8 mouse cellular contexts compared by ENCODE assay signal in the genomic region with DNA sequence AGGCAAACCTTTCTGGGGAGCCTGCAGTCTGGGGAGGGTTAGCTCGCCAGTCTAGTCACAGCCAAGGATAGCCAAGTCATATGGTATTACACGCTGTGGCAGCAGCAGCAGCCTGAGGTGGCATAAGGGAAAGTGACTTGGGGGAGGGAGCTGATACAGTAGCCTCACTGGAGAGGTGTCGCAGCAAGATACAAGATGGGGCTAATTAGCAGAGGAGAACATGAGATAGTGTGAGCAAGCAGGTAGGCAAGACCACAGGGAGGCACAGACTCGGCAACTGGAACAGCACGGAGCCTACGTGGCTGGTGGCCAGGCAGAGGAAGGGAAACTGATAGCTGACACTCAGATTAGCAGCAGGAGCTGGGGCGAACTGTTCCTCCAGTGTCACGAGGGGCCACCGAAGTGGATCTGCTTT. TPM values are rescaled to one million over a fixed set of nuclear protein-coding genes. Genes with fewer than 3 reads are reported as not detected.
DNase-seq lines count a peak whose midpoint lies in the region; ATAC-seq and TF ChIP-seq lines count a peak whose summit lies in the region.
"Had no signal": no experiment of that assay in that cellular context is flagged by ENCODE, and none has a peak within 500 bp of the region (broad histone marks: within the 10 kb centered on the region; RNA-seq: fewer than 3 reads in every experiment).

No protein-coding gene starts in this region.

- TF ChIP-seq CTCF in lung, embryonic 14.5 days (IDR thresholded peaks at IDR 0.05; ENCODE audit: low read depth) = no peak

- H3K9me3 ChIP-seq in lung, embryonic 14.5 days (ENCODE audit: low read depth, low read length) = no peaks in the 10 kb centered on the region
- no peaks in the 10 kb centered on the region for H3K9me3 ChIP-seq in embryonic facial prominence, embryonic 14.5 days (ENCODE audit: control insufficient read depth, low read length)
- H3K9me3 ChIP-seq in heart, embryonic 13.5 days = no peaks in the 10 kb centered on the region
- no peaks in the 10 kb centered on the region for H3K9me3 ChIP-seq in intestine, embryonic 15.5 days
- H3K9me3 ChIP-seq: limb, embryonic 13.5 days had no signal

- no peak overlapping the region for H3K9ac ChIP-seq in lung, embryonic 14.5 days
- no peak overlapping the region for H3K9ac ChIP-seq in embryonic facial prominence, embryonic 14.5 days (ENCODE audit: low read depth, low read length)
- no peak overlapping the region for H3K9ac ChIP-seq in heart, embryonic 13.5 days
- no peak overlapping the region for H3K9ac ChIP-seq in intestine, embryonic 15.5 days
- H3K9ac ChIP-seq: limb, embryonic 13.5 days had no signal

- H3K4me2 ChIP-seq in lung, embryonic 14.5 days = no peak overlapping the region
- no peak overlapping the region for H3K4me2 ChIP-seq in embryonic facial prominence, embryonic 14.5 days (ENCODE audit: low read depth, low read length)
- peak overlapping the region; percentile 54 for H3K4me2 ChIP-seq in heart, embryonic 13.5 days
- H3K4me2 ChIP-seq in intestine, embryonic 15.5 days (replicated peaks) = no peak overlapping the region
- H3K4me2 ChIP-seq: limb, embryonic 13.5 days had no signal

- H3K27me3 ChIP-seq in lung, embryonic 14.5 days (ENCODE audit: insufficient read depth, low read length) = no peaks in the 10 kb centered on the region
- H3K27me3 ChIP-seq in embryonic facial prominence, embryonic 14.5 days (replicated peaks; ENCODE audit: control insufficient read depth, insufficient read depth, low read length) = no peaks in the 10 kb centered on the region
- no peaks in the 10 kb centered on the region for H3K27me3 ChIP-seq in heart, embryonic 13.5 days (replicated peaks)
- no peaks in the 10 kb centered on the region for H3K27me3 ChIP-seq in intestine, embryonic 15.5 days (replicated peaks)
- H3K27me3 ChIP-seq: limb, embryonic 13.5 days had no signal

- no peaks in the 10 kb centered on the region for H3K36me3 ChIP-seq in lung, embryonic 14.5 days (ENCODE audit: insufficient read depth)
- H3K36me3 ChIP-seq in embryonic facial prominence, embryonic 14.5 days (ENCODE audit: control insufficient read depth, insufficient read depth, low read length) = no peaks in the 10 kb centered on the region
- no peaks in the 10 kb centered on the region for H3K36me3 ChIP-seq in heart, embryonic 13.5 days
- H3K36me3 ChIP-seq in intestine, embryonic 15.5 days = no peaks in the 10 kb centered on the region
- H3K36me3 ChIP-seq: limb, embryonic 13.5 days had no signal

- 64% methylated on average over 9 of the region's 9 CpGs for WGBS in lung, embryonic 14.5 days
- 47% methylated on average over 9 of the region's 9 CpGs for WGBS in embryonic facial prominence, embryonic 14.5 days
- 19% methylated on average over 9 of the region's 9 CpGs for WGBS in heart, embryonic 13.5 days
- 76% methylated on average over 9 of the region's 9 CpGs for WGBS in intestine, embryonic 15.5 days

- no peak overlapping the region for H3K27ac ChIP-seq in lung, embryonic 14.5 days (ENCODE audit: low read depth)
- no peak overlapping the region for H3K27ac ChIP-seq in embryonic facial prominence, embryonic 14.5 days (replicated peaks; ENCODE audit: low read depth, low read length)
- 0 out of 2 replicates have a peak overlapping the region, but pooled peaks have one; percentile 32 for H3K27ac ChIP-seq in heart, embryonic 13.5 days (replicated peaks)
- H3K27ac ChIP-seq in intestine, embryonic 15.5 days = no peak overlapping the region

- H3K4me1 ChIP-seq in lung, embryonic 14.5 days (ENCODE audit: insufficient read depth) = peaks cover 9% of the 10 kb centered on the region; the same call in 1 of the 2 replicates
- peaks cover 15% of the 10 kb centered on the region; the same call in 1 of the 2 replicates for H3K4me1 ChIP-seq in embryonic facial prominence, embryonic 14.5 days (ENCODE audit: control insufficient read depth, insufficient read depth, low read length)
- peaks cover 21% of the 10 kb centered on the region for H3K4me1 ChIP-seq in heart, embryonic 13.5 days
- H3K4me1 ChIP-seq in intestine, embryonic 15.5 days (replicated peaks) = no peaks in the 10 kb centered on the region

- no peak overlapping the region for H3K4me3 ChIP-seq in lung, embryonic 14.5 days (ENCODE audit: low read depth, low read length)
- H3K4me3 ChIP-seq in embryonic facial prominence, embryonic 14.5 days (ENCODE audit: low read depth, low read length) = no peak overlapping the region
- no peak overlapping the region for H3K4me3 ChIP-seq in heart, embryonic 13.5 days
- no peak overlapping the region for H3K4me3 ChIP-seq in intestine, embryonic 15.5 days (replicated peaks)
- H3K4me3 ChIP-seq: limb, embryonic 13.5 days had no signal

- DNase-seq in lung, embryonic 14.5 days = no peak
- DNase-seq in lung, postnatal 14 days = no peak
- no peak for DNase-seq in embryonic facial prominence, embryonic 14.5 days (ENCODE audit: low spot score)
- no peak for DNase-seq in kidney, adult 11 months

- ATAC-seq in lung, embryonic 14.5 days (ENCODE audit: insufficient read depth) = peak; percentile 47; the same call in 1 of the 2 replicates
- ATAC-seq in embryonic facial prominence, embryonic 14.5 days (ENCODE audit: low read depth) = peak; percentile 26; the same call in 1 of the 2 replicates
- ATAC-seq in heart, embryonic 13.5 days (ENCODE audit: extremely low read depth, insufficient number of reproducible peaks, low FRiP score, low TSS enrichment) = no peak
- peak; percentile 79 for ATAC-seq in megakaryocyte progenitor cell, adult 5-6 weeks (replicated peaks; ENCODE audit: poor library complexity)
- ATAC-seq in intestine, embryonic 15.5 days = no peak

RNA-seq across cellular contexts. Expression of gene Cradd, which starts 26.2 kb away (rescaled TPM):
- polyA plus RNA-seq in lung, embryonic 14.5 days (2014; fragmentation: Nextera tagmentation; extraction: Ambion mirVana) = 15.6 TPM in 2 replicates
- 10.4 and 11.0 TPM in 2 replicates for polyA plus RNA-seq in embryonic facial prominence, embryonic 14.5 days (2014; fragmentation: Nextera tagmentation; extraction: Ambion mirVana)
- 8.5 and 8.6 TPM in 2 replicates for polyA plus RNA-seq in heart, embryonic 13.5 days (2015; fragmentation: Nextera tagmentation; extraction: Ambion mirVana)
- total RNA-seq in megakaryocyte progenitor cell, adult 5-6 weeks (2015) = 10.7 and 12.2 TPM in 2 replicates
- total RNA-seq in megakaryocyte progenitor cell, adult 5-6 weeks (2017) = 3.5 and 3.8 TPM in 2 replicates
- polyA plus RNA-seq in intestine, embryonic 15.5 days (2015; fragmentation: Nextera tagmentation; extraction: Ambion mirVana) = 10.8 and 11.2 TPM in 2 replicates

Comparison
In these comparisons a context has a peak if more than half of its experiments do, and no peak if none do; other contexts are left out.
1. ATAC-seq: peak in lung, embryonic 14.5 days (single experiment), embryonic facial prominence, embryonic 14.5 days (single experiment) and megakaryocyte progenitor cell, adult 5-6 weeks (single experiment); none in heart, embryonic 13.5 days (single experiment) and intestine, embryonic 15.5 days (single experiment).